Mouse (Mus musculus) stomach, postnatal 0 days (tissue): ENCODE measurements around the gene Bach2.

Experiments
- CTCF ChIP-seq: IDR thresholded peaks from 2 replicates; pipeline ENCODE4 v1.5.1; 2016; ENCODE audit warnings: antibody characterized with exemption, low read depth, mild to moderate bottlenecking, moderate library complexity
- EP300 ChIP-seq: optimal IDR thresholded peaks from 2 replicates; pipeline ENCODE3; 2016; ENCODE audit warnings: antibody characterized with exemption

- TF ChIP-seq CTCF (no peak), EP300 (no peak)
These were observed 15.0 kb upstream of the Bach2 start for GRCm38 (mm10) chr4:32223563-32223962.
